Mouse (Mus musculus) spleen, adult 10 weeks (tissue): ENCODE measurements around the gene C530008M17Rik. TPM values are rescaled to one million over a fixed set of nuclear protein-coding genes. Genes with fewer than 3 reads are reported as not detected.

ENCODE experiments used
- polyA plus RNA-seq: library from polyadenylated mRNA; stranded (reverse); fragments of 350-450 nt; fragmentation: Illumina TruSeq; extraction: RNeasy Lipid Tissue Mini Kit (QIAGEN cat#74804); gene quantifications from one replicate; pipeline ENCODE4 v1.2.3, GENCODE M21; 2015; ENCODE audit warnings: low replicate concordance; ENCODE audit not compliant: insufficient read depth

Gene C530008M17Rik
- 1.2 TPM for polyA plus RNA-seq

DNA sequence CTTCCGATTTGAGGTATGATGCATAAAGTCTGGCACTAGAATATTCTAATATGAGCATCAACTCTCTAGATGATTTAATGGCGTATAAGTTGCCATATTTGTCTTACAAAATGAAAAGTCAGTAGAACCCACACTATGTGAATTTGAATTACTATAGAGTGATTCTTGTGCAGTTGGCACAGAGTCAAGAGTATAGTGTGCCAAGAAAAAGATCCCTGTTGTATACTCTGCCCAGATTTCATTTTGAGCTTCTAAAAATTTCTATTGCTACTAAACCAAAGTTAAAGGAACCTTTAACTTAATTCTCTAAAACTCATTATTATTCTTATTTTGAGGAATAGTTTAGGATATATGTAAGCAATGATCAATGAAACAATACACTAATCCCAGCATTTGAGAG is at the start of gene C530008M17Rik:
Gene C530008M17Rik, plus strand, starts transcription at position 301 of the 400 bp plus-strand sequence.

DNA sequence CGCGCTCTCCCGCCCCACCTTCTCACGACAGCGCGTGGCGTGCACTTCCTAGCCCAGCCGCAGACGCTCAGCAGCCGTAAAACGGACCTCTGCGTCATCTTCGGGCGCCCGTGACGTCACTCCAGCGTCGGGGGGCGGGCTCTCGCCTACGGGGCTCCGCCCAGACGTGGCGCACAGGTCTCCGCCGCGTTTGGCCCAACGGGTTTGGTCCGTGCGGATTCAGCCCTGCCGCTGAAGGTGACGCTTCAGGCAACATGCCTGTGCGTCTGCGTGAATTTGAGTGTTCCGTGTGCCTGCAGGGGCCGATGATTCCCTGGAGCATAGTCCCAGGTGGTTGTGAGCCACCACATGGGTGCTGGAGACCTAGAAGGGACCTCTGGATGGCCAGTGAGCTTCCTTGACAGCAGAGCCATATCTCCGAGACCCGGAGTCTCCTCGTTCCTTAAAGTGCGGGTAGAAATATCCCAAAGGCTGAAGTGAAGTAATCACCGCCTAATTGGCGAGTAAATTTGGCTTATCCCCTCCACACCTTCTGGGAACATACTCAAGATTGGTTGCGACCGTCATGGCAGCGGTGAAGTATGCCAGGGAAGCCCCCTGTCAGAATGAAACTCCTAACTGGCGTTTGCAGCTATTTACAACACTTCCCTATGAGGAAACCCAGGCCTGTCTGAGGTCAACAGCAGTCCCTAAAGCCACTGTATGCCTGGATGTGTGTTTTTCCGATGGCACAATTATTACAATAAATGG is 249.3 kb downstream of the C530008M17Rik start, which contains the start of gene Aasdh:
Gene Aasdh, minus strand, starts transcription at position 110 of the 750 bp plus-strand sequence.

Other genes starting within 250 kb of the C530008M17Rik start
- not detected for gene Gm7271, start 172.5 kb upstream of the C530008M17Rik start, polyA plus RNA-seq
- gene Exoc1, start 127.2 kb upstream of the C530008M17Rik start, polyA plus RNA-seq, result 85.2 TPM
- 19.0 TPM for gene Cep135, start 67.8 kb upstream of the C530008M17Rik start, polyA plus RNA-seq
- gene Aasdh, start 249.0 kb downstream of the C530008M17Rik start, polyA plus RNA-seq, result 45.0 TPM